Mouse (Mus musculus): ENCODE measurements around the gene Smad1. TPM values are rescaled to one million over a fixed set of nuclear protein-coding genes. Genes with fewer than 3 reads are reported as not detected.

Smad1 gene
- polyA plus RNA-seq, 1 experiment from 2014 or later: 73.5 TPM

DNA sequence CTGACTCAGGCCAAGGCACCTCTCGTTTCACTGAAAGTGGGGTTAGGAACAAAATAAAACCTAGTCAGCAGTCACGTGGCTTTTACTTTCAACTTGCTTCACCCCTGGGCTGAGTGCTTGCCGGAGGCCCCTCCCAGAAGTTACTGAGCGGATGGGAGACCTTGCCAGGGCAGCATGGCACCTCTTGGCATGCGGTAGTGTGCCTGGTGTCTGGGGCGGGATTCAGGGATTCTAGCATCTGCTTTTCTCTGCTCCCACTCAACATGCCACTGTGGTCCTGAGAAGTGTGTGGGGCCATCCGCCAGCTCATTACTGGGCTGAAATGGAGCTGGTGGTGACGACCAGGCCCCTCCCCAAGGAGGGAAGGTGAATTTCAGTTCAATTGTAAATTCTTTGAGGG, 47.4 kb downstream of the Smad1 start:
- no peak for ATAC-seq (ENCODE audit: low read depth)
- no peak overlapping the region for H3K27ac ChIP-seq (ENCODE audit: low read depth, low read length)
- no peak overlapping the region for H3K4me3 ChIP-seq (ENCODE audit: low read depth, low read length)
- H3K9ac ChIP-seq (replicated peaks; ENCODE audit: low read depth, low read length): no peak overlapping the region
- H3K4me1 ChIP-seq (ENCODE audit: control insufficient read depth, insufficient read depth, low read length): peaks cover 17% of the 10 kb centered on the region
- H3K9me3 ChIP-seq (ENCODE audit: control insufficient read depth, low read length): no peaks in the 10 kb centered on the region
- 64% methylated on average over 8 of the region's 8 CpGs for WGBS
- peaks cover 5% of the 10 kb centered on the region for H3K36me3 ChIP-seq (ENCODE audit: control insufficient read depth, insufficient read depth, low read length)
- no peaks in the 10 kb centered on the region for H3K27me3 ChIP-seq (ENCODE audit: control insufficient read depth, insufficient read depth, low read length)
- H3K4me2 ChIP-seq (ENCODE audit: low read depth, low read length): no peak overlapping the region

GRCm38 (mm10) chr8:79350805-79351204, 48.5 kb downstream of the Smad1 start:
- H3K27ac ChIP-seq (ENCODE audit: low read depth, low read length): no peak overlapping the region
- no peak overlapping the region for H3K9ac ChIP-seq (replicated peaks; ENCODE audit: low read depth, low read length)
- no peak for ATAC-seq (ENCODE audit: low read depth)
- no peak overlapping the region for H3K4me3 ChIP-seq (ENCODE audit: low read depth, low read length)
- peaks cover 9% of the 10 kb centered on the region for H3K36me3 ChIP-seq (ENCODE audit: control insufficient read depth, insufficient read depth, low read length)
- peaks cover 17% of the 10 kb centered on the region for H3K4me1 ChIP-seq (ENCODE audit: control insufficient read depth, insufficient read depth, low read length)
- no peaks in the 10 kb centered on the region for H3K9me3 ChIP-seq (ENCODE audit: control insufficient read depth, low read length)
- 53% methylated on average over 3 of the region's 3 CpGs for WGBS
- no peak overlapping the region for H3K4me2 ChIP-seq (ENCODE audit: low read depth, low read length)
- no peaks in the 10 kb centered on the region for H3K27me3 ChIP-seq (ENCODE audit: control insufficient read depth, insufficient read depth, low read length)

- peaks cover 17% of the 10 kb centered on the region for H3K4me1 ChIP-seq (ENCODE audit: control insufficient read depth, insufficient read depth, low read length)
- H3K36me3 ChIP-seq (ENCODE audit: control insufficient read depth, insufficient read depth, low read length): peaks cover 9% of the 10 kb centered on the region
Measured at GRCm38 (mm10) chr8:79350094-79350593, 49.2 kb downstream of the Smad1 start.

DNA sequence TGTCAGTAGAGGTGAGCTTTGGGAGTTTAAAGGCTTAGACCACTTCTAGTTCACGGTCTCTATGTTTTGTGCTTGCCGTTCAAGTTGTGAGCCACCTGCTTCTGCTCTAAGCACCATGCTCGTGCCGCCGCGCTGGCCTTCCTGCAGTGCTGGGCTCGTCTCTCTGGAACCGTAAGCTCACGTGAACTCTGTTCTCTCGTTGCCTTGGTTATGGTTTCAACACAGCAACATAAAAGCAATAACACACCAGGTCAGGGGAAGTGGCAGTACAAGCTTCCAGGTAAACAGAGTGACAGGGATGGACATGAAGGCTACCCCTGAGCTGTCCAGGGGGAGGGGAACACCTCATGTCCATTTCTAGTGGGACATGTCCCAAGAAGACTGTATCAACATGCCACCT, 52.9 kb downstream of the Smad1 start:
- no peak for ATAC-seq (ENCODE audit: low read depth)
- Histone ChIP-seq H3K4me2 (ENCODE audit: low read depth, low read length) (no peak overlapping the region), H3K27ac (ENCODE audit: low read depth, low read length) (no peak overlapping the region), H3K9ac (replicated peaks; ENCODE audit: low read depth, low read length) (no peak overlapping the region), H3K27me3 (ENCODE audit: control insufficient read depth, insufficient read depth, low read length) (no peaks in the 10 kb centered on the region), H3K36me3 (ENCODE audit: control insufficient read depth, insufficient read depth, low read length) (peaks cover 25% of the 10 kb centered on the region), H3K9me3 (ENCODE audit: control insufficient read depth, low read length) (no peaks in the 10 kb centered on the region), H3K4me1 (ENCODE audit: control insufficient read depth, insufficient read depth, low read length) (peaks cover 17% of the 10 kb centered on the region), H3K4me3 (ENCODE audit: low read depth, low read length) (no peak overlapping the region)
- WGBS: 89% methylated on average over 10 of the region's 10 CpGs

More at GRCm38 (mm10) chr8:79350094-79350593, 49.2 kb downstream of the Smad1 start:
- no peak overlapping the region for H3K4me2 ChIP-seq (ENCODE audit: low read depth, low read length)
- no peak overlapping the region for H3K4me3 ChIP-seq (ENCODE audit: low read depth, low read length)
- no peaks in the 10 kb centered on the region for H3K9me3 ChIP-seq (ENCODE audit: control insufficient read depth, low read length)
- no peaks in the 10 kb centered on the region for H3K27me3 ChIP-seq (ENCODE audit: control insufficient read depth, insufficient read depth, low read length)
- 43% methylated on average over 6 of the region's 6 CpGs for WGBS
- no peak overlapping the region for H3K9ac ChIP-seq (replicated peaks; ENCODE audit: low read depth, low read length)
- peak overlapping the region; percentile 57 for H3K27ac ChIP-seq (ENCODE audit: low read depth, low read length)
- ATAC-seq (ENCODE audit: low read depth): peak; percentile 62; the same call in 1 of the 2 replicates

- ATAC-seq (ENCODE audit: low read depth): no peak
- H3K4me1 ChIP-seq (ENCODE audit: control insufficient read depth, insufficient read depth, low read length): peaks cover 17% of the 10 kb centered on the region
- H3K36me3 ChIP-seq (ENCODE audit: control insufficient read depth, insufficient read depth, low read length): peaks cover 31% of the 10 kb centered on the region
- no peaks in the 10 kb centered on the region for H3K27me3 ChIP-seq (ENCODE audit: control insufficient read depth, insufficient read depth, low read length)
- H3K9ac ChIP-seq (replicated peaks; ENCODE audit: low read depth, low read length): no peak overlapping the region
- 74% methylated on average over 6 of the region's 6 CpGs for WGBS
- no peak overlapping the region for H3K4me3 ChIP-seq (ENCODE audit: low read depth, low read length)
- H3K9me3 ChIP-seq (ENCODE audit: control insufficient read depth, low read length): no peaks in the 10 kb centered on the region
- H3K27ac ChIP-seq (ENCODE audit: low read depth, low read length): no peak overlapping the region
- H3K4me2 ChIP-seq (ENCODE audit: low read depth, low read length): no peak overlapping the region
Measured at GRCm38 (mm10) chr8:79345856-79346255, 53.5 kb downstream of the Smad1 start.

DNA sequence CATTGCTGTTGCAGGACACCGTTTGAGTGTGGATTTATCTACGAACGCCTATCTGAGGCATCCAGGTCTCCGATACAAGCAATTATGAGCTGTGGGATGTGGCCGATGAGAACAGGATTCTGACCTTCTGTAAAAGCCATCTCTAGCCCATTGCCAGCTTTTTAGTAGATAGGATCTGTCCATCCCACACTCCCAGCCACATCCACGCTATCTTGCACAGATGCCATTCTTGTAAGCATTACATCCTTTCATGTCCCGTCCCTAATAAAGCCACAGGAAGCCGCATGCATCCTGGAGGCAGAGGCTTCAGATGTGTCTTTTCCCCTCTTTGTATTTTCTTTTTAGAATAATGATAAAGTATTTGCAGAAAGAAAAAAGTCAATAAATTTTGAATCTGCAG, 58.1 kb downstream of the Smad1 start:
- 91% methylated on average over 8 of the region's 8 CpGs for WGBS
- no peak for ATAC-seq (ENCODE audit: low read depth)
- Histone ChIP-seq H3K4me3 (ENCODE audit: low read depth, low read length) (no peak overlapping the region), H3K27ac (ENCODE audit: low read depth, low read length) (no peak overlapping the region), H3K4me1 (ENCODE audit: control insufficient read depth, insufficient read depth, low read length) (no peaks in the 10 kb centered on the region), H3K4me2 (ENCODE audit: low read depth, low read length) (no peak overlapping the region), H3K27me3 (ENCODE audit: control insufficient read depth, insufficient read depth, low read length) (no peaks in the 10 kb centered on the region), H3K9me3 (ENCODE audit: control insufficient read depth, low read length) (no peaks in the 10 kb centered on the region), H3K36me3 (ENCODE audit: control insufficient read depth, insufficient read depth, low read length) (peaks cover 40% of the 10 kb centered on the region), H3K9ac (replicated peaks; ENCODE audit: low read depth, low read length) (no peak overlapping the region)

GRCm38 (mm10) chr8:79339555-79339954, 59.8 kb downstream of the Smad1 start:
- Histone ChIP-seq H3K36me3 (ENCODE audit: control insufficient read depth, insufficient read depth, low read length) (peaks cover 42% of the 10 kb centered on the region), H3K27me3 (ENCODE audit: control insufficient read depth, insufficient read depth, low read length) (no peaks in the 10 kb centered on the region), H3K9me3 (ENCODE audit: control insufficient read depth, low read length) (no peaks in the 10 kb centered on the region), H3K4me1 (ENCODE audit: control insufficient read depth, insufficient read depth, low read length) (no peaks in the 10 kb centered on the region), H3K9ac (replicated peaks; ENCODE audit: low read depth, low read length) (no peak overlapping the region), H3K4me2 (ENCODE audit: low read depth, low read length) (no peak overlapping the region), H3K27ac (ENCODE audit: low read depth, low read length) (no peak overlapping the region), H3K4me3 (ENCODE audit: low read depth, low read length) (no peak overlapping the region)
- no peak; the same call in 1 of the 2 replicates for ATAC-seq (ENCODE audit: low read depth)
- WGBS: 80% methylated on average over 9 of the region's 9 CpGs

DNA sequence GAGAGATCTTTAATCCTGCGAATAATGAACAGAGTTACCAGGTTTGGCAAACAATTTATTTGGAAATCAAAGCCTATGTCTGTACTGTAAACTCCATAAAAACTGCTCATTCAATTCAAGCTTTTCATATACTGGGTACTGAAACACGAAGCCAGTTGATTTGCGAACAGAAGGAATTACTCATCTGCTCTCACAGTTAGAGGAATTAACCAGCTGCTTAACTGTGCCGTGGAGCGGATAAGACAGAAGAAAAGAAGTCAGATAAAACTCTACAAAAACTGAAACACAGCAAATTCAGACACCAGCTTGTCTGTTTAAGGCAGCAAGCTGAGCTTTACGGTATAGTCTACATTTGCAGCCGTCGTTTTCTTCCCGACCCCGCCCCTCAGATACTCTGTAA, 60.7 kb downstream of the Smad1 start:
- Histone ChIP-seq H3K27ac (ENCODE audit: low read depth, low read length) (no peak overlapping the region), H3K4me1 (ENCODE audit: control insufficient read depth, insufficient read depth, low read length) (no peaks in the 10 kb centered on the region), H3K27me3 (ENCODE audit: control insufficient read depth, insufficient read depth, low read length) (no peaks in the 10 kb centered on the region), H3K36me3 (ENCODE audit: control insufficient read depth, insufficient read depth, low read length) (peaks cover 42% of the 10 kb centered on the region), H3K4me2 (ENCODE audit: low read depth, low read length) (no peak overlapping the region), H3K9ac (replicated peaks; ENCODE audit: low read depth, low read length) (no peak overlapping the region), H3K4me3 (ENCODE audit: low read depth, low read length) (no peak overlapping the region), H3K9me3 (ENCODE audit: control insufficient read depth, low read length) (no peaks in the 10 kb centered on the region)
- 85% methylated on average over 10 of the region's 10 CpGs for WGBS
- ATAC-seq (ENCODE audit: low read depth): no peak

GRCm38 (mm10) chr8:79332109-79332900, 67.0 kb downstream of the Smad1 start:
- Histone ChIP-seq H3K4me1 (ENCODE audit: control insufficient read depth, insufficient read depth, low read length) (no peaks in the 10 kb centered on the region), H3K36me3 (ENCODE audit: control insufficient read depth, insufficient read depth, low read length) (0 out of 2 replicates have a peak, but pooled peaks cover 4% of the 10 kb centered on the region), H3K9ac (replicated peaks; ENCODE audit: low read depth, low read length) (no peak overlapping the region), H3K27me3 (ENCODE audit: control insufficient read depth, insufficient read depth, low read length) (no peaks in the 10 kb centered on the region), H3K27ac (ENCODE audit: low read depth, low read length) (no peak overlapping the region), H3K4me2 (ENCODE audit: low read depth, low read length) (no peak overlapping the region), H3K4me3 (ENCODE audit: low read depth, low read length) (no peak overlapping the region), H3K9me3 (ENCODE audit: control insufficient read depth, low read length) (no peaks in the 10 kb centered on the region)
- 83% methylated on average over 22 of the region's 22 CpGs for WGBS
- ATAC-seq (ENCODE audit: low read depth): no peak

Measured in neural tube, embryonic 14.5 days (tissue).